Mouse (Mus musculus) liver, embryonic 14 days (tissue): ENCODE results near the gene Slc18a2. TPM values are rescaled to one million over a fixed set of nuclear protein-coding genes. Genes with fewer than 3 reads are reported as not detected.

Source experiments
- polyA plus RNA-seq: library from polyadenylated mRNA; depleted of rRNA; stranded (reverse); fragments of >200 nt; gene quantifications from 2 replicates; pipeline ENCODE4 v1.2.3, GENCODE M21; 2012; rRNA removed

Slc18a2 gene
- polyA plus RNA-seq: 0.79 and 0.83 TPM in 2 replicates

DNA sequence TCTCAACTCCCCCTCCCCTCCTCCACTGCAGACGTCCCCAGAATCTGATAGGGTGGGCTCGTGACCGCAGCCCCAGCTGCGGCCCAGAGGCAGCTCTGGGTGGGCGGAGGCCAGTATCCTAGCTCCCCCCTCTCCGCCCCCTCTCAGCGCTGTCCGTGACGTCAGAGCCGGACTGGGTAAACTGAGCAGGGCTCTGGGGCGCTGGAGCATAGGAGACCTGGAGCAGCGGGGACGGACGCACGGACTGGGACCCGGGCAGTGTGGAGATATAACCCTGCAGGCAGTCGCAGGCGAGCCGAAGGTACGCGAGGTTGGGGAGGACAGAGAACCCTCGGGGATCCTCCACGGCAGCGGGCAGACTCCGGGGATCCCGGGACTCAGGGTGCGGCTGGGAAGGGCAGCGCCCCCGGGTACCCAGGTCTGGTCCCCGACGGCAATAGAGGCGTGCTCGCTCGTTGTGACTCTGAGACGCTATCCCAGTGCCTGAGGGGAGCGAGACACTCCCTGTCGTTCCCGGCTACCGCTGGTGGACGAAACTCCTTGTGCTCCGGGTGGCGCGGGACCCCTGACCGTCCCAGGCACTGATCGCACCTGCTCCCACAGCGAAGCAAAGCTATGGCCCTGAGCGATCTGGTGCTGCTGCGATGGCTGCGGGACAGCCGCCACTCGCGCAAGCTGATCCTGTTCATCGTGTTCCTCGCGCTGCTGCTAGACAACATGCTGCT, at the start of gene Slc18a2:
Gene Slc18a2, plus strand, starts transcription at position 179 of the 725 bp plus-strand sequence.

DNA sequence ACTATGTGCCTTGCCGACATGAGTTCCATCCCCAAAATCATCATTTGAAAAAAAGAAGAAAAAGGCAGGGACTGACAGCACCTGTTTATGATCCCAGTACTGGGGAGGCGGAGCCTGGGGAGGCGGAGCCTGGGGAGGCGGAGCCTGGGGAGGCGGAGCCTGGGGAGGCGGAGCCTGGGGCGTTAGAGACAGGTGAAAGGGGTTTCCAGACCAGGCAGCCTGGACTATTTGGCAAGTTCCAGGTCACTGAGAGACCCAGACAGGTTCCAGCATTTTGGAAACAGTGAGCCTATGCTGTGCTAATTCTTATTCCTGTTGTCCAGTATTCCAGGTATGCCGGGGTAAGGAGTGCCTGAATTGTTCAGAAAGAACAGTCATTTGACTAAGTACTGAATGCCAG, 41.7 kb upstream of the Slc18a2 start, which contains the start of gene Kcnk18:
Gene Kcnk18, plus strand, starts transcription at position 224 of the 400 bp plus-strand sequence.

DNA sequence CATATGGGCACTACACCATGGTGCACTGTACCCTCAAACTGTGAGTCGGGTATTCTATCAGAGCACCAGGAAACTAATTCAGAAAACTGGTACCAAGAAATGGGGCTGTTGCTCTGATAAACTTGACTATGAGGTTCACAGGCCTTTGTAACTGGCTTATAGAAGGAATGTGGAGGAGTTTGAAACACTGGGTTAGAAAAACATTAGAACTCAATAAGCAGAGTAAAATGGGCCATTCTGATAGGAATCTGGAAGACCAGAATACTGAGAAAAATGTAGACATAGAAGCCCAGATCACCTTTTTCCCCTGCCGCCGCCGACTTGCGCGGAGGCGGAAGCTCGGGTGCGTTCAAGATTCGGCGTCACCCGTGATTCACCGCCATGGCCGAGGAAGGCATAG, 61.3 kb downstream of the Slc18a2 start, which contains the start of gene Rps12-ps3:
Gene Rps12-ps3, plus strand, starts transcription at position 301 of the 400 bp plus-strand sequence.

Other genes starting within 250 kb of the Slc18a2 start
- gene Shtn1, start 184.8 kb upstream of the Slc18a2 start, polyA plus RNA-seq: 0.53 and 0.66 TPM in 2 replicates
- not detected in 2 replicates for gene Vax1, start 90.8 kb upstream of the Slc18a2 start, polyA plus RNA-seq
- not detected in 2 replicates for gene Kcnk18, start 41.7 kb upstream of the Slc18a2 start, polyA plus RNA-seq
- gene Rps12-ps3, start 61.4 kb downstream of the Slc18a2 start, polyA plus RNA-seq: 131 and 228 TPM in 2 replicates
- 4.4 and 4.6 TPM in 2 replicates for gene Pdzd8, start 84.9 kb downstream of the Slc18a2 start, polyA plus RNA-seq
- gene Emx2, start 197.5 kb downstream of the Slc18a2 start, polyA plus RNA-seq: 0.08 TPM in 1 of 2 replicates, not detected in the other